Mouse (Mus musculus) cerebellum, adult 2 months (tissue): ENCODE measurements around the gene Gm39566.

ENCODE experiments used
- CTCF ChIP-seq: fragments of 200-500 bp; IDR thresholded peaks from 2 replicates; pipeline ENCODE4 v1.5.1; 2011; ENCODE audit warnings: low read depth, mild to moderate bottlenecking, control low read depth, low read length, moderate library complexity, borderline replicate concordance; ENCODE audit not compliant: insufficient read depth
- POLR2A ChIP-seq: fragments of 200-500 bp; IDR thresholded peaks from 2 replicates; pipeline ENCODE4 v1.6.1; 2011; ENCODE audit warnings: low read length, control low read depth, borderline replicate concordance; ENCODE audit not compliant: insufficient read depth

- no peak for TF ChIP-seq CTCF
- TF ChIP-seq POLR2A: no peak
Measured at GRCm38 (mm10) chr11:69791420-69791819, 23.7 kb downstream of the Gm39566 start.
